Mouse (Mus musculus) layer of hippocampus, adult 9-10 months (tissue): Measurements from ENCODE around the gene Rilpl1.

Source experiments
- DNase-seq: peaks from one replicate; pipeline ENCODE4 v3.0.0; 2022; ENCODE audit warnings: low spot score

Gene Rilpl1

GRCm38 (mm10) chr5:124450641-124451340 is 80.4 kb downstream of the Rilpl1 start:
- no peak for DNase-seq

- DNase-seq, result no peak
Observed at GRCm38 (mm10) chr5:124450051-124450450, 81.1 kb downstream of the Rilpl1 start.

- DNase-seq, result no peak
Observed at GRCm38 (mm10) chr5:124449494-124449893, 81.7 kb downstream of the Rilpl1 start.

GRCm38 (mm10) chr5:124446301-124446881 is 84.8 kb downstream of the Rilpl1 start:
- DNase-seq, result no peak

GRCm38 (mm10) chr5:124445621-124446293 is 85.4 kb downstream of the Rilpl1 start:
- no peak for DNase-seq

GRCm38 (mm10) chr5:124444661-124445561 is 86.3 kb downstream of the Rilpl1 start:
- DNase-seq, result no peak

- DNase-seq, result no peak
Observed at GRCm38 (mm10) chr5:124444208-124444607, 87.0 kb downstream of the Rilpl1 start.
